Mouse (Mus musculus): ENCODE results near the gene Tmem235. TPM values are rescaled to one million over a fixed set of nuclear protein-coding genes. Genes with fewer than 3 reads are reported as not detected.

The Tmem235 gene
- polyA plus RNA-seq, 1 experiment: not detected

DNA sequence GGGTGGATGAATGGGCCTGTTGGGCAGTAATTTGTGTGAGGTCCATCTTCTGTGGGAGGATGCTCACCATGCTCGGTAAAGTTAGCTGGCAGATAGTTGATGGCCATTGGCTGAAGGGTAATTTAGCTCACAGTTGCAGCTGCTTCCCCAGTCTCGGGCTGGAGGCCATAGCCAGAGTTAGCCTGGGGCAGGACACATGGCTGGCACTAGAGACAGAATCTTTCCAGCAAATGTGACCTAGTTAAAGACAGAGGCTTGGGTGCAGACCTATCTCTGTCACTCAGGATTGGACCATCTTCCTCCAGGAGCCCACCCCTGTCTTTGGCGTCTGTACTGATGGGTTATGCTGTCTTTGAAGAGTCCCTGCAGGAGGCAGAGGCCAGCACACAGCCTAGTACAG lies 2.2 kb upstream of the Tmem235 start:
- H3K79me2 ChIP-seq (ENCODE audit: control insufficient read depth, insufficient read depth): peaks cover 23% of the 10 kb centered on the region
- no peak for TF ChIP-seq TCF3 (IDR thresholded peaks at IDR 0.05; ENCODE audit: insufficient read length, low read depth)
- no peak for TF ChIP-seq POLR2AphosphoS2 (IDR thresholded peaks at IDR 0.05; ENCODE audit: insufficient read length, low read depth)
- TF ChIP-seq USF1 (IDR thresholded peaks at IDR 0.05; ENCODE audit: low read depth): no peak
- no peak for TF ChIP-seq E2F4 (IDR thresholded peaks at IDR 0.05; ENCODE audit: insufficient read depth)
- no peak for TF ChIP-seq TCF12 (IDR thresholded peaks at IDR 0.05; ENCODE audit: insufficient read depth, poor library complexity, severe bottlenecking)
- TF ChIP-seq POLR2A (IDR thresholded peaks at IDR 0.05; ENCODE audit: insufficient read length, low read depth): no peak
- TF ChIP-seq MYOD1 (IDR thresholded peaks at IDR 0.05; ENCODE audit: control insufficient read depth in 1 of 3, insufficient read length in 2 of 3, low read depth in 2 of 3): no peak
- TF ChIP-seq REST (IDR thresholded peaks at IDR 0.05; ENCODE audit: insufficient read depth, insufficient read length): no peak
- TF ChIP-seq MAX (IDR thresholded peaks at IDR 0.05; ENCODE audit: low read depth): no peak
- TF ChIP-seq CEBPB (IDR thresholded peaks at IDR 0.05; ENCODE audit: insufficient read depth, poor library complexity, severe bottlenecking): no peak
- TF ChIP-seq SRF (IDR thresholded peaks at IDR 0.05; ENCODE audit: control insufficient read depth, insufficient read length, low read depth): no peak
- TF ChIP-seq MYOG (IDR thresholded peaks at IDR 0.05; ENCODE audit: control insufficient read depth in 1 of 3, insufficient read depth in 1 of 3, insufficient read length in 2 of 3, low read depth in 2 of 3): no peak
- no peak overlapping the region for H3K4me3 ChIP-seq
- no peak overlapping the region for H3ac ChIP-seq (ENCODE audit: control insufficient read depth, insufficient read length)
- H3K27me3 ChIP-seq (ENCODE audit: control insufficient read depth, insufficient read depth, insufficient read length): no peaks in the 10 kb centered on the region
- no peak overlapping the region for H3K4me2 ChIP-seq (ENCODE audit: low read depth)
- peaks cover 14% of the 10 kb centered on the region for H3K36me3 ChIP-seq (ENCODE audit: control insufficient read depth, insufficient read depth)

DNA sequence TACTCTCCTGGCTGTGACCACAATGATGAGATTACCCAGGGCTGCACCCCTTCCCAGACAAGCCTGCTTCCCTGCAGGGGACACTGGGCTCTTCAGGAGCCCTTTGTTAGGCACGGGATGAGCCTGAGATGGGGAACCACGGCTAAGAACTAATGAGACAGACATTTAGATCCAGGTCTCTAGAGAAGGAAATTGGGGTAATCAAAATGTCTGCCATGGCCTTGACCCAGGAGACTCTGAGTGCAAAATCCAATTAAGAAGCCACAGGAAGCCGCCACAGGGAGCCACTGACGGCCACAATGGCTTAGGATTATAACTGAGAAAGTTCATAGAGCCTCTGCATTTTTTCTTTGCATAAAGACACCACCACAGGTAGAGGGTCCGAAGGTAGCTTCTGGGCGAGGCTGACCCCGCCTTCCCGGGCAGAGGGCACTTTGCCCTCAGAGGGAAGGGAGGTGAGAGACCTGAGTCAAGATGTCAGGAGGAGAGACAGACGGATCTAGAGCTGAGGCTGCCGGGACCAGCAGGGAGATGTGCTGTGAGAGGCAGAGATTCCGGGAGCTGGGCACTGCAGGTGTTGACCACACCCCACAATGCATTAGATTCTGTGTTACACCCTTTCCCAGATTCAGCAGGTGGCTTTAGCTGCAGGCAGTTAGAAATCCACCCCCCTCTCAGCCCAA lies 2.8 kb downstream of the Tmem235 start:
- TF ChIP-seq SRF (IDR thresholded peaks at IDR 0.05; ENCODE audit: control insufficient read depth, insufficient read length, low read depth) (no peak), USF1 (IDR thresholded peaks at IDR 0.05; ENCODE audit: low read depth) (no peak), TCF12 (IDR thresholded peaks at IDR 0.05; ENCODE audit: insufficient read depth, poor library complexity, severe bottlenecking) (no peak), MAX (IDR thresholded peaks at IDR 0.05; ENCODE audit: low read depth) (no peak), REST (IDR thresholded peaks at IDR 0.05; ENCODE audit: insufficient read depth, insufficient read length) (no peak), TCF3 (IDR thresholded peaks at IDR 0.05; ENCODE audit: insufficient read length, low read depth) (no peak), MYOG (IDR thresholded peaks at IDR 0.05; ENCODE audit: control insufficient read depth in 1 of 3, insufficient read depth in 1 of 3, insufficient read length in 2 of 3, low read depth in 2 of 3) (no peak), E2F4 (IDR thresholded peaks at IDR 0.05; ENCODE audit: insufficient read depth) (no peak), CEBPB (IDR thresholded peaks at IDR 0.05; ENCODE audit: insufficient read depth, poor library complexity, severe bottlenecking) (no peak)
- H3ac ChIP-seq (ENCODE audit: control insufficient read depth, insufficient read length): no peak overlapping the region
- no peaks in the 10 kb centered on the region for H3K79me2 ChIP-seq (ENCODE audit: control insufficient read depth, insufficient read depth)
- H3K4me3 ChIP-seq: no peak overlapping the region
- no peak overlapping the region for H3K4me2 ChIP-seq (ENCODE audit: low read depth)
- H3K27me3 ChIP-seq (ENCODE audit: control insufficient read depth, insufficient read depth, insufficient read length): no peaks in the 10 kb centered on the region
- H3K36me3 ChIP-seq (ENCODE audit: control insufficient read depth, insufficient read depth): no peaks in the 10 kb centered on the region

GRCm38 (mm10) chr11:117864805-117865204 lies 4.3 kb downstream of the Tmem235 start:
- no peaks in the 10 kb centered on the region for H3K79me2 ChIP-seq (ENCODE audit: control insufficient read depth, insufficient read depth)
- H3K4me3 ChIP-seq: no peak overlapping the region
- no peak overlapping the region for H3K4me2 ChIP-seq (ENCODE audit: low read depth)
- TF ChIP-seq MYOG (IDR thresholded peaks at IDR 0.05; ENCODE audit: control insufficient read depth in 1 of 3, insufficient read depth in 1 of 3, insufficient read length in 2 of 3, low read depth in 2 of 3): no peak
- no peak for TF ChIP-seq REST (IDR thresholded peaks at IDR 0.05; ENCODE audit: insufficient read depth, insufficient read length)
- no peak for TF ChIP-seq MYOD1 (IDR thresholded peaks at IDR 0.05; ENCODE audit: control insufficient read depth in 1 of 3, insufficient read length in 2 of 3, low read depth in 2 of 3)
- TF ChIP-seq E2F4 (IDR thresholded peaks at IDR 0.05; ENCODE audit: insufficient read depth): no peak
- no peak for TF ChIP-seq TCF12 (IDR thresholded peaks at IDR 0.05; ENCODE audit: insufficient read depth, poor library complexity, severe bottlenecking)
- TF ChIP-seq POLR2AphosphoS2 (IDR thresholded peaks at IDR 0.05; ENCODE audit: insufficient read length, low read depth): no peak
- no peak for TF ChIP-seq CEBPB (IDR thresholded peaks at IDR 0.05; ENCODE audit: insufficient read depth, poor library complexity, severe bottlenecking)
- no peak for TF ChIP-seq TCF3 (IDR thresholded peaks at IDR 0.05; ENCODE audit: insufficient read length, low read depth)
- no peak for TF ChIP-seq USF1 (IDR thresholded peaks at IDR 0.05; ENCODE audit: low read depth)
- TF ChIP-seq SRF (IDR thresholded peaks at IDR 0.05; ENCODE audit: control insufficient read depth, insufficient read length, low read depth): no peak
- no peak for TF ChIP-seq MAX (IDR thresholded peaks at IDR 0.05; ENCODE audit: low read depth)
- TF ChIP-seq POLR2A (IDR thresholded peaks at IDR 0.05; ENCODE audit: insufficient read length, low read depth): no peak
- H3ac ChIP-seq (ENCODE audit: control insufficient read depth, insufficient read length): no peak overlapping the region
- H3K36me3 ChIP-seq (ENCODE audit: control insufficient read depth, insufficient read depth): no peaks in the 10 kb centered on the region
- H3K27me3 ChIP-seq (ENCODE audit: control insufficient read depth, insufficient read depth, insufficient read length): no peaks in the 10 kb centered on the region

DNA sequence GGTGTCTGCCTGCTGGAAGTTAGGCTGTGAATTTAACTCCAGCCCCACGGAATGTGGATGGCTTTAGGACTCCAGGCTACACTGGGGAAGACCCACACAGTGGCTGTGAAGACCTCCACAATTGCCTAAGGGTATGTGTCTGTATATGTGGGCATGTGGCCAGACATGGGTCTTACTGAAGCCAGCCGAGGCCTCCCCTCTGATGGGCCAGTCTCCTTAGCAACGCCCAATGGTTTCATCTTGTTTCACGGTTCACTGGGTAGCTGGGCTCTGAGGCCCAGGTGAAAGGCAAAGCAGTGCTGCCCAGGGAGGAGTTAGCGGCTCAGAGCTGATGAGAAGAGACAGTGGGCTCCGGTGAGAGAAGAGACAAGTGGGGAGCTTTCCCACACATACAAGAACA lies 5.4 kb downstream of the Tmem235 start:
- H3ac ChIP-seq (ENCODE audit: control insufficient read depth, insufficient read length): no peak overlapping the region
- H3K4me2 ChIP-seq (ENCODE audit: low read depth): no peak overlapping the region
- no peak overlapping the region for H3K4me3 ChIP-seq
- TF ChIP-seq CEBPB (IDR thresholded peaks at IDR 0.05; ENCODE audit: insufficient read depth, poor library complexity, severe bottlenecking): no peak
- no peaks in the 10 kb centered on the region for H3K36me3 ChIP-seq (ENCODE audit: control insufficient read depth, insufficient read depth)
- no peaks in the 10 kb centered on the region for H3K27me3 ChIP-seq (ENCODE audit: control insufficient read depth, insufficient read depth, insufficient read length)
- no peaks in the 10 kb centered on the region for H3K79me2 ChIP-seq (ENCODE audit: control insufficient read depth, insufficient read depth)

- H3K4me2 ChIP-seq (ENCODE audit: low read depth): no peak overlapping the region
- H3ac ChIP-seq (ENCODE audit: control insufficient read depth, insufficient read length): no peak overlapping the region
These were observed 10.3 kb downstream of the Tmem235 start for GRCm38 (mm10) chr11:117870688-117871365.

More at GRCm38 (mm10) chr11:117870688-117871365, 10.3 kb downstream of the Tmem235 start:
- Histone ChIP-seq H3K79me2 (ENCODE audit: control insufficient read depth, insufficient read depth) (no peaks in the 10 kb centered on the region), H3K4me3 (no peak overlapping the region), H3K27me3 (ENCODE audit: control insufficient read depth, insufficient read depth, insufficient read length) (no peaks in the 10 kb centered on the region), H3K36me3 (ENCODE audit: control insufficient read depth, insufficient read depth) (no peaks in the 10 kb centered on the region)
- no peak for TF ChIP-seq REST (IDR thresholded peaks at IDR 0.05; ENCODE audit: insufficient read depth, insufficient read length)
- TF ChIP-seq SRF (IDR thresholded peaks at IDR 0.05; ENCODE audit: control insufficient read depth, insufficient read length, low read depth): no peak

Measured in myocyte (in vitro differentiated cells).